Mouse (Mus musculus): ENCODE measurements around the gene Uba52. TPM values are rescaled to one million over a fixed set of nuclear protein-coding genes. Genes with fewer than 3 reads are reported as not detected.

The Uba52 gene
- total RNA-seq, 2 experiments from 2014 or later: 785 to 797 TPM

GRCm38 (mm10) chr8:70486191-70486681 lies 24.4 kb downstream of the Uba52 start:
- no peak for DNase-seq

GRCm38 (mm10) chr8:70482943-70483342 lies 27.7 kb downstream of the Uba52 start:
- DNase-seq: no peak

GRCm38 (mm10) chr8:70481908-70482307 lies 28.7 kb downstream of the Uba52 start:
- DNase-seq: no peak

GRCm38 (mm10) chr8:70477269-70477982 lies 33.2 kb downstream of the Uba52 start:
- DNase-seq: no peak

- DNase-seq: peak; percentile 94
These were observed 34.0 kb downstream of the Uba52 start, which contains the start of gene Klhl26 for GRCm38 (mm10) chr8:70476333-70477268. Gene Klhl26 (minus strand): TSS chr8:70476968.

GRCm38 (mm10) chr8:70471856-70472255 lies 38.7 kb downstream of the Uba52 start:
- no peak for DNase-seq

GRCm38 (mm10) chr8:70469938-70470337 lies 40.7 kb downstream of the Uba52 start:
- DNase-seq: no peak

GRCm38 (mm10) chr8:70469295-70469916 lies 41.2 kb downstream of the Uba52 start:
- peak; percentile 53 for DNase-seq

- no peak for DNase-seq
These were observed 41.9 kb downstream of the Uba52 start for GRCm38 (mm10) chr8:70468733-70469132.

- no peak for DNase-seq
These were observed 42.7 kb downstream of the Uba52 start for GRCm38 (mm10) chr8:70467907-70468306.

GRCm38 (mm10) chr8:70467229-70467725 lies 43.3 kb downstream of the Uba52 start:
- peak; percentile 56 for DNase-seq

GRCm38 (mm10) chr8:70466771-70467170 lies 43.8 kb downstream of the Uba52 start:
- DNase-seq: peak; percentile 72

GRCm38 (mm10) chr8:70466305-70466704 lies 44.3 kb downstream of the Uba52 start:
- DNase-seq: peak; percentile 44

- DNase-seq: no peak
These were observed 44.9 kb downstream of the Uba52 start for GRCm38 (mm10) chr8:70465701-70466100.

- no peak for DNase-seq
These were observed 46.4 kb downstream of the Uba52 start for GRCm38 (mm10) chr8:70464162-70464561.

- DNase-seq: peak; percentile 55
These were observed 47.3 kb downstream of the Uba52 start for GRCm38 (mm10) chr8:70463306-70463705.

GRCm38 (mm10) chr8:70462516-70462813 lies 48.1 kb downstream of the Uba52 start:
- no peak for DNase-seq

GRCm38 (mm10) chr8:70461765-70462515 lies 48.7 kb downstream of the Uba52 start:
- peak; percentile 59 for DNase-seq

- no peak for DNase-seq
These were observed 50.0 kb downstream of the Uba52 start for GRCm38 (mm10) chr8:70460606-70461005.

GRCm38 (mm10) chr8:70460199-70460598 lies 50.4 kb downstream of the Uba52 start:
- DNase-seq: no peak

GRCm38 (mm10) chr8:70459636-70460035 lies 51.0 kb downstream of the Uba52 start:
- no peak for DNase-seq

GRCm38 (mm10) chr8:70458462-70458861 lies 52.1 kb downstream of the Uba52 start:
- DNase-seq: no peak
